Mouse (Mus musculus): ENCODE results near the gene Inf2. TPM values are rescaled to one million over a fixed set of nuclear protein-coding genes. Genes with fewer than 3 reads are reported as not detected.

Gene Inf2
- total and polyA plus RNA-seq, 2 experiments from 2014 or later, result 1.1 to 10.8 TPM

GRCm38 (mm10) chr12:112604022-112604421, 15.4 kb downstream of the Inf2 start:
- no peak overlapping the region for H3K4me3 ChIP-seq (ENCODE audit: low read depth, low read length)
- H3K9ac ChIP-seq, result no peak overlapping the region
- no peaks in the 10 kb centered on the region for H3K4me1 ChIP-seq (ENCODE audit: insufficient read depth)
- no peak overlapping the region for H3K27ac ChIP-seq (ENCODE audit: low read depth, low read length)
- TF ChIP-seq CTCF (IDR thresholded peaks at IDR 0.05; ENCODE audit: low read depth), result no peak
- WGBS, result 84% methylated on average over 5 of the region's 5 CpGs
- H3K4me2 ChIP-seq (ENCODE audit: low read depth), result no peak overlapping the region
- H3K36me3 ChIP-seq (ENCODE audit: insufficient read depth), result peaks cover 5% of the 10 kb centered on the region; the same call in 1 of the 2 replicates
- H3K9me3 ChIP-seq (ENCODE audit: low read length), result no peaks in the 10 kb centered on the region
- DNase-seq, result no peak
- no peaks in the 10 kb centered on the region for H3K27me3 ChIP-seq (ENCODE audit: insufficient read depth, low read length)
- no peak for ATAC-seq

- no peaks in the 10 kb centered on the region for H3K27me3 ChIP-seq (ENCODE audit: insufficient read depth, low read length)
- no peak overlapping the region for H3K4me3 ChIP-seq (ENCODE audit: low read depth, low read length)
- H3K4me2 ChIP-seq (ENCODE audit: low read depth), result no peak overlapping the region
- no peaks in the 10 kb centered on the region for H3K4me1 ChIP-seq (ENCODE audit: insufficient read depth)
- H3K9me3 ChIP-seq (ENCODE audit: low read length), result no peaks in the 10 kb centered on the region
- no peak overlapping the region for H3K27ac ChIP-seq (ENCODE audit: low read depth, low read length)
- peaks cover 5% of the 10 kb centered on the region; the same call in 1 of the 2 replicates for H3K36me3 ChIP-seq (ENCODE audit: insufficient read depth)
- WGBS, result 67% methylated on average over 20 of the region's 20 CpGs
- DNase-seq (no peak), ATAC-seq (peak; percentile 77)
- TF ChIP-seq CTCF (IDR thresholded peaks at IDR 0.05; ENCODE audit: low read depth), result peak; percentile 55
- no peak overlapping the region for H3K9ac ChIP-seq
Measured at GRCm38 (mm10) chr12:112604709-112605649, 16.4 kb downstream of the Inf2 start.

DNA sequence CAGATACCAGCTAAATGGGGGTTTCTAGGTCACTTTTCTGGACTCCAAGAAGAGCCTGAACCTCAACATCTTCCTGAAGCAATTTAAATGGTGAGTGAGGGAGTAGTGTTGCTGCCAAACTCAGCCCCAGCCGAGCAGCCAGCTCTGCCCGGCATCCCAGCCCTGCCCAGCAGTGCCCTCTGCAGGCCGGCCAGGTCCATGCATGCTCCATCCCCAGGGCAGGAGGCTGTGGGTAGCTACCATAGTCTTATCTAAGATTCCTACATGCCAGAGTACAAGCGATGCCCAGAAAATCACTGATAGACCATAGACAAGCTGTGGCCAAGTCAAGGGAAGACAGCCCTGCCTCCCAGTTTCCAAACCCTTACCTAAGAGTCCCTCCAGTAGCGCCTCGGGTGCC, 17.2 kb downstream of the Inf2 start:
- H3K4me1 ChIP-seq (ENCODE audit: insufficient read depth), result no peaks in the 10 kb centered on the region
- 44% methylated on average over 6 of the region's 6 CpGs for WGBS
- H3K27ac ChIP-seq (ENCODE audit: low read depth, low read length), result no peak overlapping the region
- no peak overlapping the region for H3K9ac ChIP-seq
- no peak overlapping the region for H3K4me2 ChIP-seq (ENCODE audit: low read depth)
- H3K9me3 ChIP-seq (ENCODE audit: low read length), result no peaks in the 10 kb centered on the region
- peak; percentile 89 for ATAC-seq
- peaks cover 5% of the 10 kb centered on the region; the same call in 1 of the 2 replicates for H3K36me3 ChIP-seq (ENCODE audit: insufficient read depth)
- no peak overlapping the region for H3K4me3 ChIP-seq (ENCODE audit: low read depth, low read length)
- TF ChIP-seq CTCF (IDR thresholded peaks at IDR 0.05; ENCODE audit: low read depth), result peak; percentile 88
- peak; percentile 73 for DNase-seq
- H3K27me3 ChIP-seq (ENCODE audit: insufficient read depth, low read length), result no peaks in the 10 kb centered on the region

DNA sequence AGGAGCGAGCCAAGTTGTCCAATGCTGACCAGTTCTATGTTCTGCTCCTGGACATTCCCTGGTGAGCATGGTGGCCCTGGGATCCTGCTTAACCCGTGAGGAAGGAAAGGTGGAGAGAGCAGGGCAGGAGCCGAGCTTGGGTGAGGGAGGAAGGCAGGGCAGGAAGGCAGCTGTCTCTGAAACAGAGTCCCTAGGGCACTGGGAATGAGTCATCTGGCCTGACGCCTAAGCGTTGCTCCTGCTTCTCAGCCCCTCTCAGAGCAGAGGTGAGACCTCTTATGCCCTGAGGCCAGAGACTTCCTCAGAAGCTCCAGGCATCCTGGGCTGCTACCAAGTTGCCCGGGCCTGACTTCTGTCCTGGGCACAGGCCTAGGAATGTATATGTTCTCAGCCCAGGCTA, 18.4 kb downstream of the Inf2 start:
- Histone ChIP-seq H3K9ac (no peak overlapping the region), H3K4me1 (ENCODE audit: insufficient read depth) (no peaks in the 10 kb centered on the region), H3K4me3 (ENCODE audit: low read depth, low read length) (no peak overlapping the region), H3K36me3 (ENCODE audit: insufficient read depth) (no peaks in the 10 kb centered on the region; the same call in 1 of the 2 replicates), H3K4me2 (ENCODE audit: low read depth) (no peak overlapping the region), H3K27me3 (ENCODE audit: insufficient read depth, low read length) (no peaks in the 10 kb centered on the region), H3K9me3 (ENCODE audit: low read length) (no peaks in the 10 kb centered on the region), H3K27ac (ENCODE audit: low read depth, low read length) (no peak overlapping the region)
- ATAC-seq, result no peak
- WGBS, result 79% methylated on average over 6 of the region's 6 CpGs
- TF ChIP-seq CTCF (IDR thresholded peaks at IDR 0.05; ENCODE audit: low read depth), result no peak
- DNase-seq, result no peak

DNA sequence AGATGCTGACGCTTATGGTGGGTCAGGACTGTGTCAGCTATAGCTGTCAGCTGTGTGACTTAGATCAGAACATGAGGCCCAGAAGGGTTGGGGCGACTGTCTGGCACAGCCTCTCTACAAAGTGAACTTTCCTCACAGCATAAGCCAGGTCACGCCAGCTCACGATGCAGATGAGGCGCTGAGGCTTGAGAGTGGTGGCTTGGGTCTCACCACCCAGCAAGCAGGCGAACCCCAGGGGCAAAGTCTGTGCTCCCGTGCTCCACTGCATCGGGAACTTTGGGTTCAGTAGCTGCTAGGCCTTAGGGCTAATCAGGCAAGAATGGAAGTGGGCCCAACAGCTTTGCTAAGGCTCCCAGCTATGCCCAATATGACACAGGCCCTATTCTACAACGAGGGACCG, 20.4 kb downstream of the Inf2 start:
- TF ChIP-seq CTCF (IDR thresholded peaks at IDR 0.05; ENCODE audit: low read depth), result no peak
- Histone ChIP-seq H3K27me3 (ENCODE audit: insufficient read depth, low read length) (no peaks in the 10 kb centered on the region), H3K4me2 (ENCODE audit: low read depth) (no peak overlapping the region), H3K36me3 (ENCODE audit: insufficient read depth) (no peaks in the 10 kb centered on the region; the same call in 1 of the 2 replicates), H3K9me3 (ENCODE audit: low read length) (no peaks in the 10 kb centered on the region), H3K9ac (no peak overlapping the region), H3K4me1 (ENCODE audit: insufficient read depth) (no peaks in the 10 kb centered on the region), H3K27ac (ENCODE audit: low read depth, low read length) (no peak overlapping the region), H3K4me3 (ENCODE audit: low read depth, low read length) (no peak overlapping the region)
- DNase-seq (no peak), ATAC-seq (no peak)
- 90% methylated on average over 10 of the region's 10 CpGs for WGBS

DNA sequence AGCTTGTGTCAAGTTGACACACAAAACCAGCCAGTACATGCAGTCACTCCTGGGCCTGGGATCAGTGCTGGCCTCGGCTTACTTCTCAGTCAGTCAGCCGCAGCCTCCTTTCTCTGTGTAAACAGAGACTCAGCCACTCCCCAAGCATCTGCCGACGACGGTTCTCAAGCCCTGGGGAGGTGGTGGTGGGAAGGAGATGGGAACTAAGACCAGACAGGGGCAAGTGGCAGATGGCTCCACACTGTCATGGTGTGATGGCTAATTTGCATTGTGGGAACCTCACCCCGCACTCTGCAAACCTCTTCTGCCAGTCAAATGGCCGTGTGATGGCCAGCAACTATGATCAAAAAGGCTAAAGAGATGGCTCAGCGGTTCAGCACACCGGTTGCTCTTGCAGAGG, 28.1 kb downstream of the Inf2 start:
- Histone ChIP-seq H3K36me3 (ENCODE audit: insufficient read depth) (no peaks in the 10 kb centered on the region), H3K27ac (ENCODE audit: low read depth, low read length) (no peak overlapping the region), H3K9ac (no peak overlapping the region), H3K9me3 (ENCODE audit: low read length) (no peaks in the 10 kb centered on the region), H3K4me1 (ENCODE audit: insufficient read depth) (0 out of 2 replicates have a peak, but pooled peaks cover 9% of the 10 kb centered on the region), H3K4me3 (ENCODE audit: low read depth, low read length) (no peak overlapping the region), H3K4me2 (ENCODE audit: low read depth) (no peak overlapping the region), H3K27me3 (ENCODE audit: insufficient read depth, low read length) (no peaks in the 10 kb centered on the region; the same call in 1 of the 2 replicates)
- ATAC-seq, result no peak
- DNase-seq, result no peak
- no peak for TF ChIP-seq CTCF (IDR thresholded peaks at IDR 0.05; ENCODE audit: low read depth)
- WGBS, result 70% methylated on average over 9 of the region's 9 CpGs

DNA sequence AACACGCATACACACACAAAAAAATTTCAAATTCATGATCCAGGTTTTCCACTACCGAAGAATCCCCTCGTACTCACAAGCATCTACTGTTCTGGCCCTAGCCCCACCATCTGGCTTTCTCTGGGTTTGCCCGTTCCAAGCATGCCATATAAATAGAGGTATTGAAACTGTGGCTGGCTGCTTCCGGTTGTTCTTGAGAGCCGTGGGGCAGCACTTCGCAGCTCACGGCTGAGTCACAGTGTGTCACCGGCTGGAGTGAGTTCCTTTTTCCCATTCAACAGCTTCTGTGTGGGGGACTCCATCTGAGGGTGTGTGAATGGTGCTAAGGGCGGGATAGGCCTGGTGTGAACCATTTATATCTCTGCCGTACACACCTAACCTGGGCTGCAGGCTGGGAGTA, 28.6 kb downstream of the Inf2 start:
- H3K4me2 ChIP-seq (ENCODE audit: low read depth), result no peak overlapping the region
- H3K4me3 ChIP-seq (ENCODE audit: low read depth, low read length), result no peak overlapping the region
- 0 out of 2 replicates have a peak, but pooled peaks cover 9% of the 10 kb centered on the region for H3K4me1 ChIP-seq (ENCODE audit: insufficient read depth)
- no peak overlapping the region for H3K27ac ChIP-seq (ENCODE audit: low read depth, low read length)
- H3K9ac ChIP-seq, result no peak overlapping the region
- no peak for TF ChIP-seq CTCF (IDR thresholded peaks at IDR 0.05; ENCODE audit: low read depth)
- no peaks in the 10 kb centered on the region for H3K9me3 ChIP-seq (ENCODE audit: low read length)
- H3K36me3 ChIP-seq (ENCODE audit: insufficient read depth), result no peaks in the 10 kb centered on the region
- DNase-seq, result peak; percentile 34
- no peaks in the 10 kb centered on the region; the same call in 1 of the 2 replicates for H3K27me3 ChIP-seq (ENCODE audit: insufficient read depth, low read length)
- 58% methylated on average over 11 of the region's 11 CpGs for WGBS
- peak; percentile 21 for ATAC-seq
